In genomic region chr10:83126447-83126846, GRCm38 (mm10) we compare ENCODE assay signal across 14 mouse cellular contexts.
DNase-seq lines count a peak whose midpoint lies in the region; ATAC-seq and TF ChIP-seq lines count a peak whose summit lies in the region.
"Had no signal": no experiment of that assay in that cellular context is flagged by ENCODE, and none has a peak within 500 bp of the region (broad histone marks: within the 10 kb centered on the region; RNA-seq: fewer than 3 reads in every experiment).

No protein-coding gene starts in this region.

- no peak for TF ChIP-seq POLR2A in heart, adult 2 months (IDR thresholded peaks at IDR 0.05; ENCODE audit: insufficient read depth, low read depth, low read length)
- no peak for TF ChIP-seq POLR2A in thymus, adult 2 months (IDR thresholded peaks at IDR 0.05; ENCODE audit: control insufficient read depth, extremely low read depth, insufficient read depth, low read length, poor library complexity)

- ATAC-seq in heart, postnatal 0 days (ENCODE audit: insufficient read depth, low read depth): 0 out of 2 replicates have a peak, but pooled peaks have one; percentile 24
- ATAC-seq in hematopoietic stem cell, adult 5-6 weeks (replicated peaks in 1 of 2; ENCODE audit: insufficient read depth in 1 of 2, low FRiP score in 2 of 2, low TSS enrichment in 1 of 2, low read depth in 1 of 2, poor library complexity in 2 of 2, severe bottlenecking in 2 of 2): peak; percentile 56; a peak in 2 of 4 replicates

- H3K27me3 ChIP-seq in heart, postnatal 0 days (ENCODE audit: control insufficient read depth, insufficient read depth, low read length): no peaks in the 10 kb centered on the region
- no peaks in the 10 kb centered on the region for H3K27me3 ChIP-seq in heart, adult 2 months (ENCODE audit: control insufficient read depth, insufficient read depth, low read length)
- H3K27me3 ChIP-seq in thymus, adult 2 months (ENCODE audit: control insufficient read depth, insufficient read depth, low read length): no peaks in the 10 kb centered on the region
- H3K27me3 ChIP-seq: forebrain, embryonic 12.5 days had no signal

- H3K36me3 ChIP-seq in heart, postnatal 0 days (replicated peaks; ENCODE audit: control insufficient read depth, insufficient read depth, low read length): no peaks in the 10 kb centered on the region
- H3K36me3 ChIP-seq in heart, adult 2 months (ENCODE audit: control insufficient read depth, insufficient read depth, low read length): no peaks in the 10 kb centered on the region
- no peaks in the 10 kb centered on the region for H3K36me3 ChIP-seq in thymus, adult 2 months (ENCODE audit: control insufficient read depth, insufficient read depth, low read length)
- H3K36me3 ChIP-seq: forebrain, embryonic 12.5 days had no signal

- no peaks in the 10 kb centered on the region for H3K79me2 ChIP-seq in heart, adult 2 months (replicated peaks; ENCODE audit: control insufficient read depth, insufficient read depth, low read length)

- no peaks in the 10 kb centered on the region for H3K9me3 ChIP-seq in heart, postnatal 0 days (replicated peaks; ENCODE audit: control insufficient read depth, low read length)
- H3K9me3 ChIP-seq: forebrain, embryonic 12.5 days had no signal

- no peak for TF ChIP-seq EP300 in heart, postnatal 0 days (IDR thresholded peaks at IDR 0.05; ENCODE audit: low read depth)
- no peak for TF ChIP-seq EP300 in heart, adult 2 months (IDR thresholded peaks at IDR 0.05; ENCODE audit: insufficient read depth, low read depth, low read length)

- no peak overlapping the region for H3K4me3 ChIP-seq in heart, postnatal 0 days (ENCODE audit: low read depth, low read length)
- H3K4me3 ChIP-seq in heart, adult 2 months: no peak overlapping the region
- H3K4me3 ChIP-seq in thymus, adult 2 months (ENCODE audit: control insufficient read depth, insufficient read depth, low read length): no peak overlapping the region
- H3K4me3 ChIP-seq: forebrain, embryonic 12.5 days; layer of hippocampus, adult 2 months had no signal

- no peak for TF ChIP-seq CTCF in heart, postnatal 0 days (IDR thresholded peaks at IDR 0.05; ENCODE audit: low read depth)
- TF ChIP-seq CTCF in heart, adult 2 months (IDR thresholded peaks at IDR 0.05): no peak
- TF ChIP-seq CTCF in thymus, adult 2 months (IDR thresholded peaks at IDR 0.05; ENCODE audit: borderline replicate concordance, control insufficient read depth, extremely low read depth, insufficient read depth, low read length, poor library complexity): no peak

- DNase-seq in heart, postnatal 0 days (ENCODE audit: low spot score): no peak
- DNase-seq in heart, adult 2 months: no peak
- peak; percentile 38 for DNase-seq in thymus, postnatal 0 days (ENCODE audit: low spot score)
- DNase-seq in thymus, adult 2 months: no peak
- DNase-seq in layer of hippocampus, postnatal 36 days: no peak
- DNase-seq in gastrocnemius, postnatal 14 days: no peak
- no peak for DNase-seq in B cell, adult 2 months
- DNase-seq: adrenal gland, postnatal 36 days; heart, postnatal 36 days; lung, postnatal 14 days; midbrain, embryonic 14.5 days had no signal

- WGBS in heart, postnatal 0 days: 61% methylated on average over 9 of the region's 9 CpGs
- WGBS in heart, adult 2 months: 86% methylated on average over 9 of the region's 9 CpGs
- 48% methylated on average over 9 of the region's 9 CpGs for WGBS in thymus, adult 2 months

- 0 out of 2 replicates have a peak, but pooled peaks cover 2% of the 10 kb centered on the region for H3K4me1 ChIP-seq in heart, postnatal 0 days (ENCODE audit: control insufficient read depth, insufficient read depth)
- H3K4me1 ChIP-seq in heart, adult 2 months (ENCODE audit: control insufficient read depth, insufficient read depth, low read length): no peaks in the 10 kb centered on the region
- peaks cover 11% of the 10 kb centered on the region; the same call in 1 of the 2 replicates for H3K4me1 ChIP-seq in thymus, adult 2 months (replicated peaks; ENCODE audit: control insufficient read depth, insufficient read depth, low read length)

- no peak overlapping the region for H3K9ac ChIP-seq in heart, postnatal 0 days (replicated peaks; ENCODE audit: low read depth, low read length)
- H3K9ac ChIP-seq in heart, adult 2 months (ENCODE audit: low read depth, low read length): no peak overlapping the region
- H3K9ac ChIP-seq: forebrain, embryonic 12.5 days had no signal

- intact Hi-C loops in heart, adult 2 months (cut with DNase I): no loop called here
- intact Hi-C loops in gastrocnemius, postnatal 14 days (cut with DNase I; ENCODE audit: low total_unique reads): no loop called here

- no peak overlapping the region for H3K4me2 ChIP-seq in heart, postnatal 0 days (ENCODE audit: low read depth, low read length)
- H3K4me2 ChIP-seq: forebrain, embryonic 12.5 days had no signal

- H3K27ac ChIP-seq in heart, postnatal 0 days (ENCODE audit: low read depth): no peak overlapping the region
- H3K27ac ChIP-seq in heart, adult 2 months: no peak overlapping the region
- no peak overlapping the region for H3K27ac ChIP-seq in thymus, adult 2 months (ENCODE audit: control insufficient read depth, insufficient read depth, low read length)
- H3K27ac ChIP-seq: forebrain, embryonic 12.5 days; layer of hippocampus, adult 2 months had no signal
